Mouse (Mus musculus): ENCODE measurements around the gene Fahd2a. TPM values are rescaled to one million over a fixed set of nuclear protein-coding genes. Genes with fewer than 3 reads are reported as not detected.

Fahd2a gene
- total and polyA plus RNA-seq, 3 experiments, result 6.8 to 8.2 TPM; not detected in 1

DNA sequence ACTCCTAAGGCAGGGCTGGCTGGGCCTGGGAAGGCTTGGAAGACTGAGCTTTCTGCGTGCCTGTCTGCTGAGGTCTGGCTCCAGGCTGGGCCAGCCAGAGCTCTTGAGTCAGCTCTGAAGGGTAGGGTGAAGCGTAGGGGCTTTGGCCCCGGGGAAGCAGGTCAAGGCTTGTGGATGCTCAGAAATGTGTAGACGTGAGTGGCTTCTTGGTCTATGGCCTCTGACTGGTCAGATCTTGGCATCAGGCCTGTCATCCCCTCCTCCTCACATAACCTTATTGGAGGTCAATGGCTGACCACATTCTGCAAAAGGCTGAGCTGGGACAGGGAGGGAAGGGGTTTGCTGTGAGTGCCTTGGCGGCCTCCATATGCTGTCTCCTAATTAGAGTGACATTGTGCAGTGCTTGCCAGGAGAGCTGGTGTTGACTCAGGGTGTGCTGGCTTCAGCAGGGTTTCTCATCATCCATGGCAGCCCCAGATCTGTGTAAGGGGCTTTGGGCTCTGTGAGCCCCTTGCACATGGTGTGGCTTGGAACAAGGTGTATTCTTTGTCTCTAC lies 49.7 kb downstream of the Fahd2a start:
- Histone ChIP-seq H3K79me2 (ENCODE audit: control insufficient read depth, insufficient read depth, low read length, poor library complexity) (no peaks in the 10 kb centered on the region), H3K9me3 (replicated peaks; ENCODE audit: insufficient read depth, low read length) (no peaks in the 10 kb centered on the region), H3K4me1 (ENCODE audit: control insufficient read depth in 1 of 2, insufficient read depth in 2 of 2, low read length in 2 of 2) (no peaks in the 10 kb centered on the region), H3K36me3 (ENCODE audit: control insufficient read depth in 1 of 2, insufficient read depth in 2 of 2, low read length in 2 of 2) (no peaks in the 10 kb centered on the region), H3K27me3 (ENCODE audit: control insufficient read depth in 1 of 2, insufficient read depth in 2 of 2, low read length in 2 of 2) (peaks cover 0 to 2% of the 10 kb centered on the region in 2 experiments; a peak in 1 of 4 replicates), H3K4me3 (ENCODE audit: control insufficient read depth in 1 of 2, insufficient read depth in 1 of 2, low read depth in 2 of 2, low read length in 2 of 2) (no peak overlapping the region), H3K9ac (ENCODE audit: control insufficient read depth, low read depth, low read length, poor library complexity, severe bottlenecking) (no peak overlapping the region), H3K27ac (ENCODE audit: control insufficient read depth, low read depth, low read length) (no peak overlapping the region)
- DNase-seq (ENCODE audit: low read depth, low spot score), result no peak
- TF ChIP-seq ETS1 (IDR thresholded peaks at IDR 0.05; ENCODE audit: low read depth, low read length) (no peak), ELF1 (IDR thresholded peaks at IDR 0.05; ENCODE audit: low read depth, low read length) (no peak), RAD21 (IDR thresholded peaks at IDR 0.05; ENCODE audit: low read depth, low read length) (no peak), CTCF (IDR thresholded peaks at IDR 0.05 in 2 of 3, conservative IDR thresholded peaks at IDR 0.05 in 1 of 3; ENCODE audit: control insufficient read depth in 1 of 3, insufficient read depth in 1 of 3, low read depth in 2 of 3, low read length in 3 of 3, poor library complexity in 1 of 3, severe bottlenecking in 1 of 3) (no peak), POLR2A (IDR thresholded peaks at IDR 0.05; ENCODE audit: control insufficient read depth in 1 of 2, insufficient read depth in 1 of 2, low read depth in 1 of 2, low read length in 2 of 2, poor library complexity in 1 of 2) (no peak), GABPA (IDR thresholded peaks at IDR 0.05; ENCODE audit: low read depth, low read length) (no peak), MEF2A (IDR thresholded peaks at IDR 0.05; ENCODE audit: extremely low read depth, insufficient replicate concordance, low read depth, low read length, poor library complexity, severe bottlenecking) (no peak), JUND (IDR thresholded peaks at IDR 0.05; ENCODE audit: low read depth, low read length) (no peak), MXI1 (IDR thresholded peaks at IDR 0.05; ENCODE audit: low read depth, low read length) (no peak), ZMIZ1 (IDR thresholded peaks at IDR 0.05; ENCODE audit: low read depth, low read length) (no peak), TBP (IDR thresholded peaks at IDR 0.05; ENCODE audit: low read depth, low read length) (no peak), BHLHE40 (IDR thresholded peaks at IDR 0.05; ENCODE audit: borderline replicate concordance, low read depth, low read length) (no peak), USF2 (IDR thresholded peaks at IDR 0.05; ENCODE audit: borderline replicate concordance in 1 of 2, insufficient read depth in 1 of 2, low read depth in 1 of 2, low read length in 2 of 2) (no peak), CHD1 (IDR thresholded peaks at IDR 0.05; ENCODE audit: low read depth, low read length) (no peak), MYC (IDR thresholded peaks at IDR 0.05; ENCODE audit: low read depth, low read length) (no peak), GATA1 (IDR thresholded peaks at IDR 0.05; ENCODE audit: low read depth, low read length) (no peak), SIN3A (IDR thresholded peaks at IDR 0.05; ENCODE audit: low read length) (no peak), KAT2A (conservative IDR thresholded peaks at IDR 0.05; ENCODE audit: low read depth, low read length) (no peak), ZC3H11A (IDR thresholded peaks at IDR 0.05; ENCODE audit: low read depth, low read length) (no peak)

DNA sequence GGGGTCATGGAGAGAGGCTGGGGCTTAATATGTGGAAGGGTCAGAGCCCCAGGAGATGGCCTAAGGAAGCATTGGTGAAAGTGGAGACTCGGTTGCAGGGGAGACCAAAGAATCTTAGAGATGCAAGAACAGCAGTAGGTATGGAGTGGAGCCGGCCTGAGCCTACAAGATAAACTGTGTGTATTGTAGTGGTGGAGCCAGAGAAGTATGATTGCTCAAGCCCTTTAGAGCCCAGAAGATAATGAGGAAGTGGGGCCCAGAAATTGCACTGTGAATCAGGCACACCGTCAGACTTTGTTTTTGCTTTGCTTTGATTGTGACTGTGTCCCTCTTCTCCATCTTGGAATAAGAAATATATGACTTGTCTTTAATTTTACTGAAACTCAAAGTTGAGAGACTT lies 53.0 kb downstream of the Fahd2a start:
- TF ChIP-seq HCFC1 (IDR thresholded peaks at IDR 0.05; ENCODE audit: low read depth, low read length) (no peak), MXI1 (IDR thresholded peaks at IDR 0.05; ENCODE audit: low read depth, low read length) (no peak), CHD1 (IDR thresholded peaks at IDR 0.05; ENCODE audit: low read depth, low read length) (no peak), KAT2A (conservative IDR thresholded peaks at IDR 0.05; ENCODE audit: low read depth, low read length) (no peak), MAX (IDR thresholded peaks at IDR 0.05; ENCODE audit: low read length) (no peak), UBTF (IDR thresholded peaks at IDR 0.05; ENCODE audit: borderline replicate concordance, insufficient read depth, low read depth, low read length) (no peak), ELF1 (IDR thresholded peaks at IDR 0.05; ENCODE audit: low read depth, low read length) (no peak), MYC (IDR thresholded peaks at IDR 0.05; ENCODE audit: low read depth, low read length) (no peak), RAD21 (IDR thresholded peaks at IDR 0.05; ENCODE audit: low read depth, low read length) (no peak), MAFK (IDR thresholded peaks at IDR 0.05; ENCODE audit: borderline replicate concordance, low read depth, low read length) (no peak), USF2 (IDR thresholded peaks at IDR 0.05; ENCODE audit: borderline replicate concordance in 1 of 2, insufficient read depth in 1 of 2, low read depth in 1 of 2, low read length in 2 of 2) (no peak), MYB (IDR thresholded peaks at IDR 0.05; ENCODE audit: low read depth, low read length) (no peak), CHD2 (IDR thresholded peaks at IDR 0.05; ENCODE audit: low read length) (no peak), TCF12 (IDR thresholded peaks at IDR 0.05; ENCODE audit: low read depth, low read length) (no peak), CTCF (IDR thresholded peaks at IDR 0.05 in 2 of 3, conservative IDR thresholded peaks at IDR 0.05 in 1 of 3; ENCODE audit: control insufficient read depth in 1 of 3, insufficient read depth in 1 of 3, low read depth in 2 of 3, low read length in 3 of 3, poor library complexity in 1 of 3, severe bottlenecking in 1 of 3) (no peak), JUND (IDR thresholded peaks at IDR 0.05; ENCODE audit: low read depth, low read length) (no peak), NELFE (IDR thresholded peaks at IDR 0.05; ENCODE audit: low read depth, low read length) (no peak), POLR2A (IDR thresholded peaks at IDR 0.05; ENCODE audit: control insufficient read depth in 1 of 2, insufficient read depth in 1 of 2, low read depth in 1 of 2, low read length in 2 of 2, poor library complexity in 1 of 2) (no peak), ZNF384 (IDR thresholded peaks at IDR 0.05; ENCODE audit: low read depth, low read length) (no peak)
- H3K9me3 ChIP-seq (replicated peaks; ENCODE audit: insufficient read depth, low read length), result no peaks in the 10 kb centered on the region
- H3K27me3 ChIP-seq (ENCODE audit: control insufficient read depth in 1 of 2, insufficient read depth in 2 of 2, low read length in 2 of 2), result 0 out of 4 replicates have a peak, but pooled peaks cover 0 to 2% of the 10 kb centered on the region in 2 experiments
- DNase-seq (ENCODE audit: low read depth, low spot score), result peak; percentile 15
- no peaks in the 10 kb centered on the region for H3K79me2 ChIP-seq (ENCODE audit: control insufficient read depth, insufficient read depth, low read length, poor library complexity)
- no peaks in the 10 kb centered on the region for H3K36me3 ChIP-seq (ENCODE audit: control insufficient read depth in 1 of 2, insufficient read depth in 2 of 2, low read length in 2 of 2)
- H3K9ac ChIP-seq (ENCODE audit: control insufficient read depth, low read depth, low read length, poor library complexity, severe bottlenecking), result no peak overlapping the region
- no peaks in the 10 kb centered on the region for H3K4me1 ChIP-seq (ENCODE audit: control insufficient read depth in 1 of 2, insufficient read depth in 2 of 2, low read length in 2 of 2)
- H3K4me3 ChIP-seq (ENCODE audit: control insufficient read depth in 1 of 2, insufficient read depth in 1 of 2, low read depth in 2 of 2, low read length in 2 of 2), result no peak overlapping the region
- no peak overlapping the region for H3K27ac ChIP-seq (ENCODE audit: control insufficient read depth, low read depth, low read length)

Measured in MEL (cell line).